Mouse (Mus musculus): ENCODE data around the gene Aida.

DNA sequence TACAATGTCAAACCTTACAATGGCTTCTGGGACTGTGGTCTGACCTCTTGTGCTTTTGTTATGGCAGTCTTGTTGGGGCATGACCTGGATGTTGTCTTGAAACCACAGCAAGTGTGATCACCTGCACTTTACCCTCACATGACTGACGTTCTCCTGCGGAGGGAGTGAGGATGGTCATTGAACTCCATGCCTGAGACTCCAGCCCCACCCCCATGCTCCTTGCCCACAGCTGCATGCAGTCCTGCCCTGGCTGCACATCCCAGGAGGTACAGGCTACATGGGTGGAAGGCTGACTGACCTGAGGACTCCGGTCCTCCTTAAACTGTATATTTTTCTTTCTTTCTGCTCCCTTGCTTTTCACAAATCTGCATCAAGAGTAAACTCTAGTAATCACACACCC, 22.0 kb upstream of the Aida start:
- TF ChIP-seq CTCF (IDR thresholded peaks at IDR 0.05), result no peak
- TF ChIP-seq EP300 (IDR thresholded peaks at IDR 0.05), result no peak

All from lung, postnatal 0 days (tissue).